ENCODE assay signal across 14 mouse cellular contexts in genomic region chr7:27537998-27538397, GRCm38 (mm10). TPM values are rescaled to one million over a fixed set of nuclear protein-coding genes. Genes with fewer than 3 reads are reported as not detected.
"Had no signal": no experiment of that assay in that cellular context is flagged by ENCODE, and none has a peak within 500 bp of the region (broad histone marks: within the 10 kb centered on the region; RNA-seq: fewer than 3 reads in every experiment).

No protein-coding gene starts in this region.

- H3K27ac ChIP-seq: intestine, embryonic 15.5 days; layer of hippocampus, adult 2 months; limb, embryonic 13.5 days; midbrain, embryonic 15.5 days; neural tube, embryonic 12.5 days had no signal

- H3K4me3 ChIP-seq: intestine, embryonic 15.5 days; layer of hippocampus, adult 2 months; limb, embryonic 13.5 days; midbrain, embryonic 15.5 days; neural tube, embryonic 12.5 days had no signal

- H3K9me3 ChIP-seq: intestine, embryonic 15.5 days; limb, embryonic 13.5 days; midbrain, embryonic 15.5 days; neural tube, embryonic 12.5 days had no signal

- ATAC-seq: intestine, embryonic 15.5 days; midbrain, embryonic 15.5 days had no signal

- H3K27me3 ChIP-seq: intestine, embryonic 15.5 days; limb, embryonic 13.5 days; midbrain, embryonic 15.5 days; neural tube, embryonic 12.5 days had no signal

- DNase-seq: kidney, adult 18-20 months; kidney, postnatal 10 days; kidney, postnatal 4 days; left cerebral cortex, postnatal 4 days; lung, adult 18-20 months; thymus, adult 2 months; thymus, postnatal 25 days had no signal

- H3K4me2 ChIP-seq: intestine, embryonic 15.5 days; limb, embryonic 13.5 days; midbrain, embryonic 15.5 days; neural tube, embryonic 12.5 days had no signal

- H3K9ac ChIP-seq: intestine, embryonic 15.5 days; limb, embryonic 13.5 days; midbrain, embryonic 15.5 days; neural tube, embryonic 12.5 days had no signal

RNA-seq across cellular contexts. Expression of gene Hipk4, which starts 14.9 kb away (rescaled TPM):
- total RNA-seq: monocyte, adult 5-6 weeks; neutrophil, adult 5-6 weeks had no signal
